Mouse (Mus musculus) inflammation-experienced regulatory T-cells, adult 6 months (primary cell): ENCODE data around the gene Ptprj. TPM values are rescaled to one million over a fixed set of nuclear protein-coding genes. Genes with fewer than 3 reads are reported as not detected.

Experiments
- ATAC-seq: one replicate; pipeline ENCODE4 v1.8.0; 2017
- polyA plus RNA-seq, 3 experiments: library from polyadenylated mRNA; unstranded; fragments of 100-300 nt; shearing (Covaris generic); gene quantifications; one replicate each; pipeline ENCODE4 v1.2.1; 2017

Gene Ptprj
- 1 to 10 TPM; 4.2 to 5.4 (median 4.8) TPM for polyA plus RNA-seq

DNA sequence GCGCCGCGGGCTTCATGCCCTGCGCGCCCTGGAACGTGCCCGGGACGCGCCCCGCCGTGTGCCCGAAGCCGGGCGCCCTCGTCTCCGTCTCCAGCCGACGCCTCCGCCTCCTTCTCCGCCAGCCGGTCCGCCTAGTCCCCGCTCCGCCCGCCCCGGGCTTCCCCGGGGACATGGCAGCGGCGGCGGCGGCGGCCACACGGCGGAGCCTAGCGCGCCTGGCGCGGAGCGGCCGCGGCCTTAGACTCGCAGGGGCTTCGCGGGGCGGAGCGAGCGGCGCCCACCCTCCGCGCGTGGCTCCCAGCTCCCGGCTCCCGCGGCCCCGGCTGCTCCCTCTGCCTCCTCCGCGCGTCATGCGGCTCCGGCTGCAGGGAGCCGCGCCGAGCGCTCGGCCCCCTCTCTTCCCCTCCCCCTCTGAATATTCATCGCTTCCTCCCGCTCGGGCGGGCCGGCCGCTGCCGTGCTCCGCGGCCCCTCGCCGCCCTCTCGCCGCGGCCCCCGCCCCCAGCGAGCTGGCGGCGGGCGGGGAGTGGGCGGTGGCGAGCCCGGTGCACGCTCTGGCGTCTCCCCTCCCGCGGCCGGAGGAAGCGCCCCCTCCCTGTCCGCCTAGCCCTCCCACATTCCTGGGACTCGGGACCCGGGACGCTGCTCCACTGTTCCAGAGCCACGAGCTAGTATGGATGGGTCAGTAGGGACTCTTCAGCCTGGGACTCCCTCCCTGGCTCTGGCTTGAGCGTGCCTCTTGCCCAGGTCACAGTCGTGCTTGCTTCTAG lies at the start of gene Ptprj:
TSS of gene Ptprj (minus strand) at position 412 of the 770 bp plus-strand sequence.
- ATAC-seq, result peak; percentile 29

DNA sequence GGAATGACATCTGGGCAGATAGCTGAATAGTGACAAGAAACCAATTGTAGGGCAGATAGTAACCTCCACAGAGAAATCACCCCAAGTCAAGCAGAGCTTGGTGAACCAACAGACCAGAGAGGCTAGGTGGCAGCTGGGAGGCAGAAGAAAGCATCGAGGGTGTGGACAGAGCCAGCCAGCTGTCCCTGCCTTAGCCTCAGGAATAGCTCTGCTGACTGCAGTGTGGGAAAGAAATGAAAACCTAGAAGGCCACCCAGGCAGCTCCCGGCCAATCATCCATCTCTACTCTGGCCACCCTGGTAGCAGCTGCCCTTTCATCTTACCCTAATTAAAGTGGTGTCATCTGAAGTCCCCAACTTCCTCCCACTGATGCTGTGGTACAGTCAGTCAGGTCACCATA lies 49.1 kb upstream of the Ptprj start:
- ATAC-seq, result no peak

DNA sequence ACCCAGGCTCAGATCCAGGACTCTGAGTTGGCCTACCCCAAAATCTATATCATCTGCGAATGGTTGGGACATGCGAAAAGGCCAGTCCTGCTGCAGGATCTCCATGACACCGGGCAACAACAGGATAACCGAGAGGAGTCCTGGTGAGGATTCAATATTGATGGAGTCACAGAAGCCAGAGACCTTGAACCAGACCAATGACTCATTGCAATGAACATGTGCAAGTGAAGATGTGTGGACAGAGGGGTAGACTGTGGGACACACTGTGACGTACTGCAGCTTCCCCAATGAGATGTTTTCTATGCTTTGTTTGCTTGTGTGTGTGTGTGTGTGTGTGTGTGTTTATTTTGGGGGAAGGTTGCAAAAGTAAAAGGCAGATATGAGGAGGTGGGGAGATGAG lies 47.8 kb upstream of the Ptprj start:
- ATAC-seq, result no peak

DNA sequence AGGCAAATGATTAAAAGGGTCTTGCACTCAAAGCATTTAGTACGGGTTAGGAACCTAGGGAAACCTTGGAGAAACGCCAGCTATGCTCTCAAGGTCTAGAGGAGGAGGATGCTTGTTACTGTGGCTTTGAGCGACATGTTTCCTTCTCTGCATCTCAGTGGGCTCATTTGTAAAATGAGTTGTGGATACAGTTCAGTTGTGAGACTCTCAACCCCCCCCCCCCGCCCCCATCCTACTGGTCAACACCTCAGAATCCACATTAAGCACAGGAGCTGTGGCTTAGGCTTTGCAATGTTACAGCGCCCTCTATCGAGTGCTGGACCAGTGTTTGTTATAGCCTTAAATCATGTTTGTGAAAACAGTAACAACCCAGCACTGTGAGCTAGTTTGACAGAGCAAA lies 44.5 kb upstream of the Ptprj start:
- ATAC-seq, result peak; percentile 58

DNA sequence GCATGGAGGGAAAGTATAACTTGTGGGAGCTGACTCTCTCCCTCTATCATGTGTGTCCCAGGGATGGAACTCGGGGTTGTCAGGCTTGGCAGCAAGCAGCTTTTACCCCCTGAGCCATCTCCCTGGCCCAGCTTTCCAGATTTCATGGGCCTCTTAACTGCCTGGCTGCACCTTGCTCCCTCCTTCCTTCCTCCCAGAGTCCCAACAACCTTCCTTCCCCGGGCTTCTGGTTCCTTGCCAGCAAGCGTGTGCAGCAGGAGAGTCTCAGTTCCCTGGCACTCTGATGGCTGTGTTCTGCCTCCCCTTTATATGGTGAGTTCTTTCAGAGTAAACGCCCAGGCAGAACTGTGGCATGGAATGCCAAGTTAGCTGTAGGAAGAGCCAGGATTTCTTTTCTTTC lies 43.9 kb upstream of the Ptprj start:
- no peak for ATAC-seq

DNA sequence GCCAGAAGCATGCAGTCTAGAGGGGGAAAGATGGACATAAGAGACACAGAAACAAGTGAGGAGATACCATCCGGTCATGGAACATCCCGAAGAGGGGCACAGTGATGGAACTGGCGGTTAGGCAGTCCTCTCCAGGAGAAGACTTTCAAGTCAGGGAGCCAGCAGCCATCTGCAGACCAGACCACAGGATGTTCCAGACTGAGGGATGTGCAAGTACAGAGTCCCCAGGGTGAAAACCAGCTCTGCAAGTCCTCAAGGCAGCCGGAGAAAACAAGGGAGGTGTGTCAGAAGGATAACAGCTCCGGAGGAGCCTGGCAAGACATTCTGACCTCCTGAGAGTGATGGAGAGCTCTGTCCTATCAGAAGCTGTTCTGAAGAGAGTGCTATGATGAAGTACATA lies 40.4 kb upstream of the Ptprj start:
- ATAC-seq, result no peak

DNA sequence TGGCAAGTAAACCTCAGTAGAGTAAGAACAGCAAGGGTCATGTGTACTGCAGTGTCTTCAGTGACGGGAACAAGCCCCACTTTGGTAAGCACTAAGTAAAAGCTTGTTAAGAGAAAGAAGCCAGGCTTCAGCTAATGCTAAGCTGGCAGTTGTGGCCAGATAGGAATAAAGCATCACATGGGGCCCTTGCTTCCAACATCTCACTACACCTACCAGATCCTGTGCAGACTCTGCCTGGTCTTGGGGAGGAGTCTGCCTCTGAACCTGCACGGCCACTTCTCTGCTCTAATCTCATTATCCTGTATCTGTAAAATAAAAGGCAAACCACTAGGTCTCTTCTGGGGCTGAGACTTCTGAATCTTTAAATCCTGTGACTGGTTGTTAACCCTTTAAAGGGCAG lies 39.2 kb upstream of the Ptprj start:
- no peak for ATAC-seq

DNA sequence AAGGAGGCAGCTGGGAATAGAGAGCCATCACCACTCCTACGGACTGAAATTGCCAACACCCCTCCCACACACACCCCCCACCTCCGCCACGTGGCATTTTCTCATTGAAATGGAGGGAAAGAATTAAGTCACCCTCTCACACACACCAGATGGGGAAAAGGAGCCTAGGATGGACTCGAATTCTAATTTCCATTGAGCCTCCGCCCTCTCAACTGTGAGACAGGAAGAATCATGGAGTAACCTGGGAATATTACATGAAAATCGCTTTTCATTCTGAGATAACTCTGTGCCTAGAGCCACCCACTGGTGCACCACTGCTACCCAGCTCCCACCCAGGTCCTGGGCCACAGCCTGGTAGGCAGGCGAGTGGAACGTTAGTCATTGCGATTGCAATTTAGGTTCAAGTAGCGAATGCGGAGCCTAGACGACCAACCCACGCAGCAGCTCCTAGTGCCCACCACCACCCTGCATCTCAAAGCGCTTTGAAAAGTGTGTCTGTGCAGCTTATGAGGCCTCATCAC lies 34.3 kb upstream of the Ptprj start:
- no peak for ATAC-seq

DNA sequence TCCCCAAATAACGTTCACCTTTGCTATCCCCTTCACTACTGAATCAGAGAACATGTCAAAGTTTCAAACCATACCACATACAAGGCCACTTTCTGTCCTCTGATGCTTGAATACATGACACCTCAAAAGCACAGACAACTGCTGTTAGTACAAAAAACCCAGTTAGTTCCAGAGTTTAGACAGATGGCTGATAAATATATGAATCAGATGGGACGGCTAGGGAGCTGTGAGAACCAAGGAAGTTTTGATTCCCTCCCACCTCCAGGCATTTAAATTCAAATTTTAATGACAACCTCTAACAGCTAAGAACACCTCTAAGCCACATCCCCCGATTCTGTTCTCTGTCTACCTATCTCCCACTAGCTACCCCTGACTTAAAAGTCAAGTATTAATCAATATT lies 33.1 kb upstream of the Ptprj start:
- no peak for ATAC-seq

DNA sequence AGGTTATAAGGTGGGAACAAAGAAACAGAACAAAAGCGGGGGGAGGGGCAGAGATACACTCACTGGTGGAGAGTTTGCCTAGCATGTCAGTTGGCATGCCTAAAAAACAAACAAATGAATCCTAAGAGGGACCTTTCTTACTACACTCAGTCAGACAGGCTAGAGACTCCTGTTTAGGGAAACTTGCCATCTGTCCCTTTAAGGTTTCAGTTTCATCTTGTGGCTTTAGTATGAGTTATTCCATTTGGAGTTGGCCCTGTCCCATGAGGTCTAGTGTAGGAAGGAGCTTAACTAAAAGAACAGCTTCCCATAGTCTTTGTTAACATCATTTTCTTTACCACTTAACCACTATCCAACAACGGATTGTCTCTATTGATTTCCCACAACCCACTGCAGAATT lies 32.6 kb upstream of the Ptprj start:
- no peak for ATAC-seq

DNA sequence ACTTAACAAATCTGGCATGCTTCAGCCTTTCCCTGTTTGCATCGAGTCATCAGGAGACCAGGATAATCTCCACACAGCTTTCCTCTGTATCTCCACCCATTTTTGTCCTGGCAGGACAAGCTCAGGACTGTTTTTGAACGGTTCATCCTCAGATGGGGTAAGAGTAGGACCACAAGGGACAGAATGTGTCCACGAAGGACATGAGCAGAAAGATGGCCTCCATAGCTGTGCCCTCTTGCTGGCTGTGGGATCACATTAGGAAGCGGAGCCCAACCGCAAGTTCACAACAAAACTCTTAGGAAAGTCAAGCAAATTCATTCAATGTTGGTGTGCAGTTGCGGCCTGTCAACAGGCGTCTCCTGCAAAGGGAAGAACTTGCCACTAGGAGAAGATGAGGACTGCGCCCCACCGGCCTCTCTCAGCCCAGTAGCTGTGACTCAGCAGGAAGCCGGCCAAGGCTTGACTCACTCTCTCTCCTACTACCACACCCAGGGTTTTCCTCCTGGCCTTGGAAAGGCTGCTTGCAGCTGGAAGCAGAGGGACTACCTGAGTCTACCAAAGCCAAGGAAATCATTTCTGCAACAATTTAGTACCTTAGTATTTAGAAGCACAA lies 31.6 kb upstream of the Ptprj start:
- ATAC-seq, result no peak

DNA sequence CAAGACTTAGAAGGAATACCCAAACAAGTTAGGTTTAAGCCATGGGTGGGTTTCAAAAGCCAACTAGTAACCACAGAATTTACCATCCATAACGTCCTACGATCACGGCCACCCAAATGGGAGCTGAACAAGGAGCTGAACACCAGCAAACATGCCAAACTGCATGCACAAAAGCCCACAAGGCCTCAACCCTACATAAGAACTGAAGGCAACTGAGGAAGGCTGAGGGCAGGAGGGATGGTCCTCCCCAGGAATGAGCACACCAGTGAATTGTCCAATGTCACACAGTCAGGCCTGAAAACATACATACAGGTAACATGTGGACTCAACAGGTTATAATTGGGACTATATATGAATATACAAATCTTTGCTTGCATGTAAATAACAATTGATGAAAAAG lies 20.6 kb upstream of the Ptprj start:
- ATAC-seq, result no peak

DNA sequence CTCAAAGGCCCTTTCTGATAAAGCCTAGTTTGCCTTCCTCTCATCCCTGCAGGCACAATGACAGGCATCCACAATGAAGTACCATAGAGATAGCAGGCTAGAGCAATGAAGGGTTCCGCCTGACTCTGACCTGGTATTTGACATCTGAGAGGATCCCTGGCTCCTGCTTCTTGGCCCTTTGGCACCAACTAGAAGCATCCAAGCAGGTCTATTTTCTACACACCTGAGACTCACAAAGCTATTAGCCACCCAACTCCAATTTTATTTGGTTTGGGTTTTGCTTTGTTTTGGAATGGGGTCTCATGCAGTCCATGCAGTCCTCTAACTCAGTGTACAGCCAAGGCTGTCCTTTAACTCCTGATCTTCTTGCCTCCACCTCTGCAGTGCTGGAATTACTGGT lies 7.7 kb upstream of the Ptprj start:
- ATAC-seq, result no peak

DNA sequence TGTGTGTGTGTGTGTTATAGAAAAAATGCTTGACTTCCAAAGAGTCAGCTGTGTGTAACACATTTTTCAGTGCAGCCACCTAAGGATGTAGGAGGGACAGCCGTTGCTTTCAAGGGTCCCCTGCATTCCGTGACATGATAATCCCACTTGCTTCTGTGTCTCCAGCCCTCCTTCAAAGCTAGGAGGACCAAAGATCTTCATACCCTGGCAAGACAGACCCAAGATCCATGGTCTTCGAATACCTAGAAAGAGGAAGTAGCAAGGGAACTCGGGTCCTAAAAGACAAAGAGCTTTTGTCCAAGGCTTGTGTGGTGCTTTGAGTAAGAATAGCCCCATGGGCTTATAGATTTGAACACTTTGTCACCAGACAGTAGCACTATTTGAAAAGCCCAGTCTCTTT lies 4.1 kb upstream of the Ptprj start:
- ATAC-seq, result no peak

DNA sequence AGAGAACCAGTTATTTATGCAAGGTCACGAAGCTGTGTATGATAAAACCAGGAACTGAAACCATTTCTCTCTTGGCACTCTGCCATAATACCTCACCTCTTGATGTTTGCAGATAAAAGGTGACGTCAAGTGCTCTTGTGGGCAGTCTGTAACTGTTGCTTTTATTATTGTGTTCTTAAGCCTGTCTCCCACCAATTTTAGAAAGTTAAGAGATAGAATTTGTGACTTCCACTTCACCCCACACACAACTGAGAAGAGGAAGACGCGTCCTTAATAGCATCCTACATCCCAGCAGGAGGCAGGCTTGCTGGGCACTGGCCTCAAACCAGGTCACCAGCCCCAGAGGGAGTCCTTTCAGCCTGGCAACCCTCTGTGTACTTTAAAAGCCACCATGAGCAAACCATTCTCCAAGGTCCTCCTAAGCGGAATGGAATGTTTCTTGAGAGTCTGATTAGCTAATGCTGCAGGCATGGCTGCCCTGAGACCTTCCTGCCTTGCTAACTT lies 3.2 kb upstream of the Ptprj start:
- peak; percentile 68 for ATAC-seq

DNA sequence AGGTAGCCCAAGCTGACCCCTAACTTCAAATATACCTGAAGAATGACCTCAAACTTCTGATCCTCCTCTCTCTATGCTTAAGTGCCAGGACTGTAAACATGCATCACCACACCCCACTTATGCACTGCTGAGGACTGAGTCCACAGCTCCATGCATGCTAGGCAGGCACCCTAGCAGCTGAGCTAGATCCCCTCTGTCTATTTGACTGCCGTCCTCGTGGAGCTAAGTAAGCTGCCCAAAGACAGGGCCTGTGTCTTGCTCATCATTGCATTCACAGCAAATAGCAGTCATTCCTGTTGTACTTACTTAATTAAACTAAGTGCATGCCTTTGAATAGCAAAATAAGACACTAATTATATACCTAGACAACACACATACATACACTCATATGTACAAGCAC lies 2.4 kb upstream of the Ptprj start:
- ATAC-seq, result no peak

DNA sequence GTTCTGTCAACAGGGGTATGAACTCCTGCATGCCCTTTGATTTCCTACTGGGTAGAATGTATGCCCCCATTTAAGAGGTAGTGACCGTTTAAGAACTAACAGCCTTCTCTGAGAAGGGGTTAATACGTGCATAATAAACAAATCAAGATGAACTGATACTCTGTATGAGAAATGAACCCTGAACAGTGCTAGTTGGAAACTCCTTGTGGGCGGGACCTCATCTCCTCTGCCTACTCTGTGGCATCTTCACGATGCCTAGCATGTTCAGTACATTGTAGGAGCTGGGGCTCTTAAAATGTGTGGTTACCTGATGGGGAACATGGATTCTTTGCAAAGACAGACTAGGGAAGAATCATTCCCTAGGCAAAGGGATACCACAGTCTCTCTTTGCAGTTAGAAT lies 1.9 kb upstream of the Ptprj start:
- ATAC-seq, result no peak

DNA sequence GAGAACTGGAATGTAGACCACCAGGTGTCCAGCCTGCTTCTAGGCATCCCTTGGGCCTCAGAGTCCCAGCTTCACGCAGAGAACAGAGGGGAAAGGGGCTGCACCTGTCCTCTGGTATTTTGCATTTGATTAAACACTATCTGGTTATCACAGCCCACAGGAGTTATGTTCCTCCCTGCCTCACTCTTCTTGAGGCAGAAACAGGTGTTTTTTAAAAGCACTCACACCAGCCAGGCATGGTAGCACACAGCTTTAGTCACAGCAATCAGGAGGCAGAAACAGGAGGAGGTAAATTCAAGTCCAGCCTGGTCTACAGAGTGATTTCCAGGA lies 1.3 kb upstream of the Ptprj start:
- no peak for ATAC-seq

DNA sequence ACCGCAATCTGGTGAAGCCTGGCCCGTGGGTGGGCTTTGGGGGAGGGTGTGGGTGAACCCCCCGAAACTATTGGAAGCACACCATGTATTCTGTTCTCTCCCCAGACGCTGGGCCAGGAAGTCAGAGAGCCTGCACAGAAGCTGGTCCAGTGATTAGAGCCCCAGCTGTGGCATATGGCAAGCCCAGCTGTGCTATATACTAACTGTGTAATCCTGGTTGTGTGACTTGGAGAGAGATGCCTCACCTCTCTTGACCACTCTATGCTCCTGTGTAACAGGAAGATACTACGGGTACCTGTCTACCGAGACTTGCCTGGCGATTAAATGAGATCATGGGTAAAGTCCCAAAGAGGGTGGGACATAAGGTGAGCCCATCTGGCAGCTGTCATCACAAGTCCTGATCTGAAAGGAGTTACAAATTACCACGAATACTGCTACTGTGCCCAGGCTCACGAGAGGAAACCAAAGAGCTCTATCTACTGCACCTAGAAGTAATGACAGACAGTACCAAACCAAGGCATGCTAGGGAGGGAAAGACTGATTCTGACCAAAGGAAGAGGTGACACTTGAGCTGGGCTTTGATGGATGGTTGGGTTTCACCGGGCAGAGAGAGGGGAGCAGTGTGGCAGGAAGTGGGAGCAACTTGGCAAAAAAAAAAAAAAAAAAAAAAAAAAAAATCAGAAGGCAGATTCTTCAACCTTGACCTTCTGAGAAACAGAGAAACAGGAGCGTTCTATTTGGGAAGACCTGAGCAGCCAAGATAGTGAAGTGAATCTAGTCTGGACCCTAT lies 754 bp upstream of the Ptprj start:
- peak; percentile 28 for ATAC-seq

DNA sequence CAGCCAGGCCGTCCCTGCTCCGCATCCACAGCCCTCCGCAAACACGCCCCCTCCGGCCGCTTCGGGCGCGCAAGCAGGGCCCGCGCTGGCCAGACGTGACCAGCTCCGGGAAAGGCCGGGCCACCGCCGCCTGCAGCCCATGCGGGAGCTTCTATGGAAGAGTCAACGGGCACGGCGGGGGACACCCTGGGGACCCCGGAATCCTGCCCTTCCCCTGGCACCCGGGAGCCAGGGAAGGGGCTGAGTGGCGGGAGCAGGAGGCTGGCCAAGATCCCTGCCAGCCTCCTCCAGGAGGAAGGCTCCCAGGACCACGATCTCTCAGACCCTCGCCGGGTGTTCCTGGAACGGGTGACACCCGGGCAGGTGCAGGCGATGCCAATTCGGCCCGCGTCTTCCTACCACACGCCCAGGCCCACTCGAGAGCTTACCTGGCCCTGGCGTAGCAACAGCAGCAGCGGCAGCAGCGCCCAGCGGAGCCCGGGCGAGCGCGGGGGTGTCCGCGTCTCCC lies 665 bp downstream of the Ptprj start:
- ATAC-seq, result peak; percentile 12

DNA sequence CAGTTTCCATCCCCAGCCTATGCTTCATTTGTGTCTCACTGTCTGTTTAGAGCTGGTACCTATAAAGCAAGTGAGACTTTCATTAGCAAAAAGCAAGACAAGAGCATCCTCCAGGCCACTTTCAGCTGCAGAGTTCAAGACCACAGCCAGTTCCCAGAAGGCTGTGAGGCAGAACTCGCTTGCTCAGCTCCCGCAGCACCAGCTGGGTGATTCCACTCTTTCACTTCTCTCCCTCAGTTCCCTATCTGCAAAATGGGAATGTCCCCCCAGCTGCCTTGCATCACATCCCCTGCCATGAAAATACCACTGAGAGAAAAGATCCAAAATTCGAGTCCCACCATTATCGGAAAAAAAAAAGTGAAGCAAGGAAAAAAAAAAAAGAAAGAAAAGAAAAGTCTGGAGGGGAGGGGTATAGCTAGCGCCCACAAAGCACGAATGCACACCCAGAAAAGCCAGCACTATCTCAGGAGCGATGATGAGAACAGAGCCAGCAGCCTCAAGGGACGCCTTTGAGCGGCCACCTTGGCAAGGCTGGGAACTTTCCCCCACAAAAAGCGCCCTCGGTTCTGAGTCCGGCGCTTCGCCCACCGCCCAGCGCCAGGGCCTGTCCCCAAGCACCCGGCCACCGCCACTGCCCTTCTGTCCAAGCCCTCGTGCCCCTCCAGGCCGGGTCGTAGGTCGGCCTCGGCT lies 1.3 kb downstream of the Ptprj start:
- no peak for ATAC-seq

DNA sequence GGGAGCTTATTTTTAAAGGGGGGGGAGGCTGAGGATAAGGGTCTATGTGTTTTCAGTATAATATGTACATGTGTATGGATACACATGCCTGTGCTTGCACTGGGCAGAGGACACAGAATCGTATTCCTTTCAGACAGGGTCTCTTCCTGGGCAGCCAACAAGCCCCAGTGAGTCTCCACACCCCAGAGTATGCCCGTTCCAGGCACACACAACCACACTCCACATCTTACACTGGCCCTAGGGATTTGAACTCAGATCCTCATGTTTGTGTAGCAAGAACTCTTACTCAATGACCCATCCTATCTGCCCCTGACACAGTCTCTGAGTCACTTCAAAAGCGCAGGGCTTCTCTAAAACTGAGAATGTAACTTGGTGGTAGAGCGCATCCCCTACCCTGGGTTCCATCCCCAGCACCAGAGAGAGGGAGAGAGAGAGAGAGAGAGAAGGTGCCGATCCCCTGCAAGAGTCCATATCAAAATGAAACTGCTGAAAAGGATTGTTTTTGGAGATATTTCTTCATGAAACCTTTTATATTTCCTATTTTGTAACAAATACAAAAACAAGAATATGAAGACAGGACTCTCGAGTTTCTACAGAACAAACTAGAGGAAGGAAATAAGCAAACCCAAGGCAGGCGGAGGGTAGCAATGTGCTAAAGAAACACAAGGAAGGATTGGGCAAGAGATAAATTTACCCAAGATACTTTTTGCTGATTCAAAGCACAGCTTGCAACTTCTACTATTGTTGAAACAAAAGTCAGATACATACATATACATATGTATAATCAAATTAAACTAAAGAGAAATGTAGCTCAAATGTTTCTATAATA lies 2.8 kb downstream of the Ptprj start:
- no peak for ATAC-seq
